Mouse (Mus musculus) intestine, embryonic 14.5 days (tissue): ENCODE results near the gene Olfr279. TPM values are rescaled to one million over a fixed set of nuclear protein-coding genes. Genes with fewer than 3 reads are reported as not detected.
"Not testable (repeated sequence)": the region's sequence is repeated elsewhere in the genome, so short reads cannot be mapped to it uniquely, and the experiment has no call there.

Experiments
- ATAC-seq: fragments of 200-750 bp; cut with Nextera tagmentation; replicated peaks from 2 replicates; pipeline ENCODE4 v1.8.0; 2017; ENCODE audit warnings: low read depth, moderate number of reproducible peaks, moderate TSS enrichment, moderate library complexity; ENCODE audit not compliant: low FRiP score, low TSS enrichment
- DNase-seq: peaks from one replicate; pipeline ENCODE4 v3.0.0-alpha.2; 2018; ENCODE audit warnings: low spot score
- H3K27ac ChIP-seq: fragments of 300-500 bp; sonication (generic); 2 replicates; pipeline ENCODE4 v1.5.1; 2014; ENCODE audit warnings: low read depth, mild to moderate bottlenecking, control low read depth
- H3K27me3 ChIP-seq: fragments of 300-500 bp; sonication (generic); replicated peaks from 2 replicates; pipeline ENCODE4 v1.6.1; 2014; ENCODE audit warnings: low read length, control low read depth; ENCODE audit not compliant: control insufficient read depth, insufficient read depth
- H3K36me3 ChIP-seq: fragments of 300-500 bp; sonication (generic); 2 replicates; pipeline ENCODE4 v1.6.1; 2014; ENCODE audit warnings: low read length, control low read depth; ENCODE audit not compliant: control insufficient read depth, insufficient read depth
- H3K4me1 ChIP-seq: fragments of 300-500 bp; sonication (generic); replicated peaks from 2 replicates; pipeline ENCODE4 v1.6.1; 2014; ENCODE audit warnings: low read length, control low read depth, mixed read lengths; ENCODE audit not compliant: control insufficient read depth, insufficient read depth
- H3K4me2 ChIP-seq: fragments of 300-500 bp; sonication (generic); 2 replicates; pipeline ENCODE4 v1.6.1; 2014; ENCODE audit warnings: low read length
- H3K4me3 ChIP-seq: fragments of 300-500 bp; sonication (generic); 2 replicates; pipeline ENCODE4 v1.5.1; 2014; ENCODE audit warnings: low read depth, low read length, control low read depth, mixed read lengths
- H3K9ac ChIP-seq: fragments of 300-500 bp; sonication (generic); 2 replicates; pipeline ENCODE4 v1.6.1; 2014; ENCODE audit warnings: mild to moderate bottlenecking, low read length
- H3K9me3 ChIP-seq: fragments of 300-500 bp; sonication (generic); 2 replicates; pipeline ENCODE4 v1.6.1; 2016; ENCODE audit warnings: low read length, control low read depth; ENCODE audit not compliant: control insufficient read depth
- WGBS: fragments of 180-500 bp; shearing (Covaris S2); extraction: QIAGEN DNeasy Blood & Tissue Kit; methylation state at CpG from one replicate; pipeline ENCODE4 v1.1.7; 2014; 5-methylcytosine and 5-hydroxymethylcytosine counted together
- polyA plus RNA-seq: library from polyadenylated mRNA; unstranded; fragments of >200 nt; fragmentation: Nextera tagmentation; extraction: Ambion mirVana; gene quantifications from 2 replicates; pipeline ENCODE4 v1.2.1, GENCODE M21; 2014

Olfr279 gene
- polyA plus RNA-seq, 1 experiment from 2014 or later: not detected

- no peaks in the 10 kb centered on the region for H3K27me3 ChIP-seq
- H3K9me3 ChIP-seq: no peaks in the 10 kb centered on the region
- ATAC-seq (no peak), DNase-seq (no peak)
- H3K9ac ChIP-seq: no peak overlapping the region
- no peaks in the 10 kb centered on the region for H3K36me3 ChIP-seq
- H3K4me1 ChIP-seq: peaks cover 6% of the 10 kb centered on the region; the same call in 1 of the 2 replicates
- no peak overlapping the region for H3K4me2 ChIP-seq
- no peak overlapping the region for H3K4me3 ChIP-seq
- H3K27ac ChIP-seq: no peak overlapping the region
- 70% methylated on average over 9 of the region's 9 CpGs for WGBS
Observed at GRCm38 (mm10) chr15:98506253-98506957, 14.2 kb downstream of the Olfr279 start.

- no peak overlapping the region for H3K4me3 ChIP-seq
- peaks cover 6% of the 10 kb centered on the region; the same call in 1 of the 2 replicates for H3K4me1 ChIP-seq
- H3K9me3 ChIP-seq: no peaks in the 10 kb centered on the region
- H3K9ac ChIP-seq: no peak overlapping the region
- ATAC-seq: no peak
- no peak for DNase-seq
- 85% methylated on average over 6 of the region's 6 CpGs for WGBS
- no peaks in the 10 kb centered on the region for H3K36me3 ChIP-seq
- H3K27me3 ChIP-seq: no peaks in the 10 kb centered on the region
- H3K4me2 ChIP-seq: no peak overlapping the region
- H3K27ac ChIP-seq: no peak overlapping the region
Observed at GRCm38 (mm10) chr15:98507321-98507720, 15.1 kb downstream of the Olfr279 start.

- 52% methylated on average over 2 of the region's 2 CpGs for WGBS
- DNase-seq (no peak), ATAC-seq (no peak)
- Histone ChIP-seq H3K9ac (no peak overlapping the region), H3K27me3 (no peaks in the 10 kb centered on the region), H3K9me3 (no peaks in the 10 kb centered on the region), H3K4me3 (no peak overlapping the region), H3K36me3 (no peaks in the 10 kb centered on the region), H3K4me2 (no peak overlapping the region), H3K4me1 (peaks cover 6% of the 10 kb centered on the region; the same call in 1 of the 2 replicates), H3K27ac (no peak overlapping the region)
Observed at GRCm38 (mm10) chr15:98509387-98509786, 17.2 kb downstream of the Olfr279 start.

GRCm38 (mm10) chr15:98510438-98511385 is 18.5 kb downstream of the Olfr279 start:
- H3K27ac ChIP-seq: no peak overlapping the region
- 24% methylated on average over 25 of the region's 25 CpGs for WGBS
- peak overlapping the region; percentile 43 for H3K4me2 ChIP-seq
- H3K4me3 ChIP-seq: no peak overlapping the region
- no peak overlapping the region for H3K9ac ChIP-seq
- ATAC-seq: no peak
- H3K27me3 ChIP-seq: no peaks in the 10 kb centered on the region
- H3K9me3 ChIP-seq: no peaks in the 10 kb centered on the region
- H3K4me1 ChIP-seq: peaks cover 6% of the 10 kb centered on the region; the same call in 1 of the 2 replicates
- DNase-seq: peak; percentile 91
- H3K36me3 ChIP-seq: no peaks in the 10 kb centered on the region

- Histone ChIP-seq H3K4me2 (no peak overlapping the region), H3K9me3 (no peaks in the 10 kb centered on the region), H3K4me3 (no peak overlapping the region), H3K4me1 (peaks cover 6% of the 10 kb centered on the region; the same call in 1 of the 2 replicates), H3K27ac (no peak overlapping the region), H3K9ac (no peak overlapping the region), H3K27me3 (no peaks in the 10 kb centered on the region), H3K36me3 (no peaks in the 10 kb centered on the region)
- WGBS: 76% methylated on average over 13 of the region's 13 CpGs
- DNase-seq (no peak), ATAC-seq (no peak)
Observed at GRCm38 (mm10) chr15:98511386-98511928, 19.3 kb downstream of the Olfr279 start.

GRCm38 (mm10) chr15:98512232-98512631 is 20.0 kb downstream of the Olfr279 start:
- Histone ChIP-seq H3K27ac (no peak overlapping the region), H3K9ac (no peak overlapping the region), H3K27me3 (no peaks in the 10 kb centered on the region), H3K4me1 (peaks cover 6% of the 10 kb centered on the region; the same call in 1 of the 2 replicates), H3K4me3 (no peak overlapping the region), H3K9me3 (no peaks in the 10 kb centered on the region), H3K36me3 (no peaks in the 10 kb centered on the region), H3K4me2 (no peak overlapping the region)
- ATAC-seq (no peak), DNase-seq (no peak)
- 65% methylated on average over 8 of the region's 8 CpGs for WGBS

- WGBS: 40% methylated on average over 17 of the region's 17 CpGs
- Histone ChIP-seq H3K9me3 (no peaks in the 10 kb centered on the region), H3K4me2 (no peak overlapping the region), H3K4me1 (peaks cover 6% of the 10 kb centered on the region; the same call in 1 of the 2 replicates), H3K36me3 (peaks cover 3% of the 10 kb centered on the region; the same call in 1 of the 2 replicates), H3K4me3 (no peak overlapping the region), H3K27me3 (no peaks in the 10 kb centered on the region), H3K27ac (no peak overlapping the region), H3K9ac (no peak overlapping the region)
- DNase-seq (no peak), ATAC-seq (no peak)
Observed at GRCm38 (mm10) chr15:98512799-98513321, 20.7 kb downstream of the Olfr279 start.

- peaks cover 11% of the 10 kb centered on the region; the same call in 1 of the 2 replicates for H3K36me3 ChIP-seq
- H3K9ac ChIP-seq, H3K4me2 ChIP-seq, H3K9me3 ChIP-seq, H3K4me1 ChIP-seq, H3K4me3 ChIP-seq, ATAC-seq, H3K27me3 ChIP-seq, H3K27ac ChIP-seq, DNase-seq: not testable (repeated sequence)
- WGBS: 66% methylated on average over 3 of the region's 3 CpGs
Observed at GRCm38 (mm10) chr15:98513676-98514075, 21.5 kb downstream of the Olfr279 start.
